7 mouse cellular contexts compared by ENCODE assay signal in genomic region chr7:132714236-132714923, GRCm38 (mm10).
DNase-seq lines count a peak whose midpoint lies in the region; ATAC-seq and TF ChIP-seq lines count a peak whose summit lies in the region.

No protein-coding gene starts in this region.

- DNase-seq in Muller cell, postnatal 12 days (ENCODE audit: inconsistent ontology term) = peak; percentile 88
- peak; percentile 67 for DNase-seq in hindbrain, postnatal 0 days (ENCODE audit: low spot score)
- peak; percentile 61 for DNase-seq in midbrain, embryonic 14.5 days
- no peak for DNase-seq in thymus, postnatal 0 days (ENCODE audit: low spot score)

- 39% methylated on average over 6 of the region's 6 CpGs for WGBS in bone marrow, adult 2 months
- 12% methylated on average over 6 of the region's 6 CpGs for WGBS in forebrain, embryonic 15.5 days
- WGBS in hindbrain, postnatal 0 days = 24% methylated on average over 6 of the region's 6 CpGs
- 48% methylated on average over 6 of the region's 6 CpGs for whole genome bisulfite sequencing in limb, embryonic 12.5 days
- 41% methylated on average over 6 of the region's 6 CpGs for WGBS in midbrain, embryonic 14.5 days

- no peaks in the 10 kb centered on the region for H3K36me3 ChIP-seq in forebrain, embryonic 15.5 days
- no peaks in the 10 kb centered on the region for H3K36me3 ChIP-seq in hindbrain, postnatal 0 days (ENCODE audit: insufficient read depth, low read length)
- H3K36me3 ChIP-seq in limb, embryonic 12.5 days = peaks cover 25% of the 10 kb centered on the region
- 0 out of 2 replicates have a peak, but pooled peaks cover 10% of the 10 kb centered on the region for H3K36me3 ChIP-seq in midbrain, embryonic 14.5 days (ENCODE audit: control insufficient read depth, insufficient read depth, low read length)

- no peak for TF ChIP-seq CTCF in bone marrow, adult 2 months (IDR thresholded peaks at IDR 0.05; ENCODE audit: control insufficient read depth, insufficient read depth, low read length)
- no peak for TF ChIP-seq CTCF in hindbrain, postnatal 0 days (IDR thresholded peaks at IDR 0.05; ENCODE audit: low read depth)

- H3K4me2 ChIP-seq in forebrain, embryonic 15.5 days (replicated peaks) = no peak overlapping the region
- no peak overlapping the region for H3K4me2 ChIP-seq in hindbrain, postnatal 0 days (ENCODE audit: low read depth, low read length)
- H3K4me2 ChIP-seq in limb, embryonic 12.5 days = no peak overlapping the region
- no peak overlapping the region for H3K4me2 ChIP-seq in midbrain, embryonic 14.5 days (ENCODE audit: low read length)

- peak; percentile 60 for ATAC-seq in forebrain, embryonic 15.5 days (replicated peaks)
- ATAC-seq in hindbrain, postnatal 0 days = peak; percentile 60
- no peak for ATAC-seq in limb, embryonic 12.5 days (ENCODE audit: insufficient number of reproducible peaks, insufficient read depth, low FRiP score, low TSS enrichment, low read depth)
- no peak for ATAC-seq in midbrain, embryonic 14.5 days (ENCODE audit: low FRiP score, low TSS enrichment)

- TF ChIP-seq POLR2A in bone marrow, adult 2 months (IDR thresholded peaks at IDR 0.05; ENCODE audit: borderline replicate concordance, control insufficient read depth, low read depth, low read length) = no peak

- H3K9me3 ChIP-seq in forebrain, embryonic 15.5 days = no peaks in the 10 kb centered on the region
- H3K9me3 ChIP-seq in hindbrain, postnatal 0 days (ENCODE audit: low read length) = no peaks in the 10 kb centered on the region
- no peaks in the 10 kb centered on the region for H3K9me3 ChIP-seq in limb, embryonic 12.5 days
- no peaks in the 10 kb centered on the region for H3K9me3 ChIP-seq in midbrain, embryonic 14.5 days (ENCODE audit: control insufficient read depth, low read length)

- H3K4me1 ChIP-seq in bone marrow, adult 2 months (ENCODE audit: control insufficient read depth, insufficient read depth, low read length) = peaks cover 13% of the 10 kb centered on the region
- H3K4me1 ChIP-seq in forebrain, embryonic 15.5 days = peaks cover 33% of the 10 kb centered on the region
- H3K4me1 ChIP-seq in hindbrain, postnatal 0 days (ENCODE audit: insufficient read depth, low read length) = peaks cover 19% of the 10 kb centered on the region
- peaks cover 44% of the 10 kb centered on the region for H3K4me1 ChIP-seq in limb, embryonic 12.5 days (replicated peaks)
- H3K4me1 ChIP-seq in midbrain, embryonic 14.5 days (ENCODE audit: control insufficient read depth, insufficient read depth, low read length) = peaks cover 5% of the 10 kb centered on the region; the same call in 1 of the 2 replicates

- H3K9ac ChIP-seq in forebrain, embryonic 15.5 days (replicated peaks) = peak overlapping the region; percentile 17
- H3K9ac ChIP-seq in hindbrain, postnatal 0 days (replicated peaks; ENCODE audit: low read length) = no peak overlapping the region
- no peak overlapping the region for H3K9ac ChIP-seq in limb, embryonic 12.5 days (replicated peaks)
- H3K9ac ChIP-seq in midbrain, embryonic 14.5 days (replicated peaks; ENCODE audit: low read length) = no peak overlapping the region

- H3K27ac ChIP-seq in bone marrow, adult 2 months (ENCODE audit: control insufficient read depth, insufficient read depth, low read depth, low read length, poor library complexity) = peak overlapping the region; percentile 45
- peak overlapping the region; percentile 79 for H3K27ac ChIP-seq in forebrain, embryonic 15.5 days (replicated peaks)
- peak overlapping the region; percentile 77 for H3K27ac ChIP-seq in hindbrain, postnatal 0 days
- H3K27ac ChIP-seq in limb, embryonic 12.5 days = peak overlapping the region; percentile 36; the same call in 1 of the 2 replicates
- peak overlapping the region; percentile 21 for H3K27ac ChIP-seq in midbrain, embryonic 14.5 days (replicated peaks; ENCODE audit: low read depth, low read length)

- H3K27me3 ChIP-seq in forebrain, embryonic 15.5 days = no peaks in the 10 kb centered on the region
- no peaks in the 10 kb centered on the region for H3K27me3 ChIP-seq in hindbrain, postnatal 0 days (ENCODE audit: insufficient read depth, low read length)
- H3K27me3 ChIP-seq in limb, embryonic 12.5 days = no peaks in the 10 kb centered on the region
- H3K27me3 ChIP-seq in midbrain, embryonic 14.5 days (ENCODE audit: control insufficient read depth, insufficient read depth, low read length) = no peaks in the 10 kb centered on the region

- H3K4me3 ChIP-seq in bone marrow, adult 2 months (replicated peaks; ENCODE audit: control insufficient read depth, low read depth, low read length) = no peak overlapping the region
- no peak overlapping the region for H3K4me3 ChIP-seq in forebrain, embryonic 15.5 days
- no peak overlapping the region for H3K4me3 ChIP-seq in hindbrain, postnatal 0 days (ENCODE audit: low read length)
- no peak overlapping the region for H3K4me3 ChIP-seq in limb, embryonic 12.5 days (replicated peaks)
- H3K4me3 ChIP-seq in midbrain, embryonic 14.5 days (replicated peaks; ENCODE audit: low read depth, low read length) = no peak overlapping the region

Comparison
In these comparisons a context has a peak if more than half of its experiments do, and no peak if none do; other contexts are left out.
1. H3K27ac ChIP-seq: peak in every context shown above with its lines; median percentile 79 in forebrain, embryonic 15.5 days; 77 in hindbrain, postnatal 0 days; 45 in bone marrow, adult 2 months; 36 in limb, embryonic 12.5 days; 21 in midbrain, embryonic 14.5 days.
2. ATAC-seq: peak in forebrain, embryonic 15.5 days (single experiment) and hindbrain, postnatal 0 days (single experiment); none in limb, embryonic 12.5 days (single experiment) and midbrain, embryonic 14.5 days (single experiment).